Comparison of ENCODE assay signal across 18 mouse cellular contexts in the genomic region with DNA sequence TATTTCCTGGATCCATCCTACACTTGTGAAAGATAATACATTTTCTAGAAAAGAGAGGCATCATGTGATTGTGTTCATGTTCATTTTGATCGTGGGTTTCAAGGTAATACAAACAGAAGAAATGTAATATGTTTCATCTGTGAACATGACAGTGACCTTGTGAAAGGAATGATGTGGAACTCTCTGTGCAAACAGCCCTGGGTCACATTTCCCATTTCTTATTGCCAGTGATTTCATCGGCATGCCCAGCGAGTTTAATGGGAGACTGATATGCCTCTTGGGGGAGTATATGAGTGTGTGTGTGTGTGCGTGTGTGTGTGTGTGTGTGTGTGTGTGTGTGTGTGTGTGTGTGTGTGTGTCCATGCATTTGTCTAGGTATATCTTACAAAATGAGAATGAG. TPM values are rescaled to one million over a fixed set of nuclear protein-coding genes. Genes with fewer than 3 reads are reported as not detected.
"Had no signal": no experiment of that assay in that cellular context is flagged by ENCODE, and none has a peak within 500 bp of the region (broad histone marks: within the 10 kb centered on the region; RNA-seq: fewer than 3 reads in every experiment).

No protein-coding gene starts in this region.

- H3K4me1 ChIP-seq: liver, embryonic 15.5 days; midbrain, embryonic 13.5 days; neural tube, embryonic 15.5 days had no signal

- ATAC-seq: lung, postnatal 0 days; midbrain, embryonic 13.5 days had no signal

- H3K4me3 ChIP-seq: layer of hippocampus, adult 2 months; limb, embryonic 12.5 days; liver, embryonic 15.5 days; midbrain, embryonic 13.5 days; neural tube, embryonic 15.5 days had no signal

- H3K36me3 ChIP-seq: limb, embryonic 12.5 days; liver, embryonic 15.5 days; midbrain, embryonic 13.5 days; neural tube, embryonic 15.5 days had no signal

- DNase-seq: kidney, postnatal 10 days; kidney, postnatal 4 days; lung, adult 2 months; lung, postnatal 36 days; right cerebral cortex, adult 18-20 months; right cerebral cortex, postnatal 25 days; thymus, postnatal 4 days had no signal

- H3K9ac ChIP-seq: limb, embryonic 12.5 days; liver, embryonic 15.5 days; midbrain, embryonic 13.5 days; neural tube, embryonic 15.5 days had no signal

- H3K4me2 ChIP-seq: limb, embryonic 12.5 days; liver, embryonic 11.5 days; liver, embryonic 15.5 days; midbrain, embryonic 13.5 days; neural tube, embryonic 15.5 days had no signal

- H3K27me3 ChIP-seq: limb, embryonic 12.5 days; liver, embryonic 15.5 days had no signal

- H3K27ac ChIP-seq: layer of hippocampus, adult 2 months; limb, embryonic 12.5 days; liver, embryonic 15.5 days; midbrain, embryonic 13.5 days; neural tube, embryonic 15.5 days had no signal

- H3K9me3 ChIP-seq: limb, embryonic 12.5 days; liver, embryonic 15.5 days; midbrain, embryonic 13.5 days; neural tube, embryonic 15.5 days had no signal

RNA-seq across cellular contexts. Expression of a gene that starts 6.3 kb away (rescaled TPM):
- total RNA-seq: layer of hippocampus, adult 2 months; layer of hippocampus, postnatal 10 days; left cerebral cortex, postnatal 36 days; midbrain, postnatal 0 days had no signal
- polyA plus RNA-seq: small intestine, adult 2 months had no signal
